Mouse (Mus musculus): ENCODE data around the gene Hif3a. TPM values are rescaled to one million over a fixed set of nuclear protein-coding genes. Genes with fewer than 3 reads are reported as not detected.

Gene Hif3a
- polyA plus RNA-seq (2017; shearing (Covaris generic)): under 1 TPM in 1 of 2 experiments, not detected in 1; 0.98 TPM

DNA sequence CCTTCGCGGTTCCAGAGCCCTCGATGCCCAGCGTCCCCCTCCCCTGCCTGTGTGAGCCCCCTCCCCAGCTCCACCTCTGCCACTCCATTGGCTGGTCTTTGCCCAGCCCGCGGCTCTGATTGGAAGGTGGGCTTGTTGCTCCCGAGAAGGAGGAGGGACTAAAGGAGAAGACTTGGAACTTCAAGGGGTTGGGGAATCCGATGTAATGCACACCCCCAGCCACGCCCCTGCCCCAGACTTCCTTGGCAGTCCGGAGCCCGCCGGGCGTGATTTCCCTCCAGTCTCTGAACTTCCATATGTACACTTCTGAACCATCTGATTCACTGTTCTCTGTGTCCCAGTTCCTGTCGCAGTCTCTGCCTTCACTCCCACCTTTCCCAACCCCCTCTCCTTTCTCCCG, at the start of gene Hif3a:
Gene Hif3a, minus strand, starts transcription at position 39 of the 400 bp plus-strand sequence.

DNA sequence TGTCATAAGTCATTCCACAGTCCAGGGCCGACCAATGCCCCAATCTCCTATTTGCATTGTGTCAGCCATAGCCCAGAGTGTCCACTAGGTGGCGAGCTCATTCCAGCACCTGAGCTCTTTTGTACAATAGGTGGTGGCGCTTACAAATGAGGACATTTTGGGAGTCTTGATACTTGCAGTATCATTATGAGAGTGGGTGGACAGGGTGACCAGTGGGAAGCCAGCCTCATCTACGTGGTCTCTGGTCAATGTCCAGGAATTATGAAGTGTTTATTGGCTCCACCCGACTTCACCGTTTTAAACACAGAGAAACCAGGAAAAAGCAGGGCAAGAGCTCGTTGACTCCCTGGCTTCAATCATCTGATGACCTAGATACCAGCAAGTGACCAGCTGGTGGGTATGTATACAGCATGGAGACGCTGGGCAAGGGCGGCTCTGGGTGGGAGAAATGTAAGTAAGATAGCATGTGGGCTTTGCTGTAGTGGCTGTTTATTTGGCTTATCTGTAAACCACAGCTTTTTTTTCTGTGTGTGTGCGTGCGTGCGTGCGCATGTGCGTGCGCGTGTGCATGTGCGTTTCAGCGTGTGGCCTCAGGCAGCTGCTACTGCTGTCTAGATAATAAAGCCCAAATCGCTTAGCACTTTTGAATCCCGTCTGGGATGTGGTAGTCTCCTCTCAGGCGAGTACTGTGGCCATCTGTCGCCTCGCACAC, 11.8 kb upstream of the Hif3a start, which contains the start of gene Psg16:
Gene Psg16, plus strand, starts transcription at position 137 of the 712 bp plus-strand sequence.

DNA sequence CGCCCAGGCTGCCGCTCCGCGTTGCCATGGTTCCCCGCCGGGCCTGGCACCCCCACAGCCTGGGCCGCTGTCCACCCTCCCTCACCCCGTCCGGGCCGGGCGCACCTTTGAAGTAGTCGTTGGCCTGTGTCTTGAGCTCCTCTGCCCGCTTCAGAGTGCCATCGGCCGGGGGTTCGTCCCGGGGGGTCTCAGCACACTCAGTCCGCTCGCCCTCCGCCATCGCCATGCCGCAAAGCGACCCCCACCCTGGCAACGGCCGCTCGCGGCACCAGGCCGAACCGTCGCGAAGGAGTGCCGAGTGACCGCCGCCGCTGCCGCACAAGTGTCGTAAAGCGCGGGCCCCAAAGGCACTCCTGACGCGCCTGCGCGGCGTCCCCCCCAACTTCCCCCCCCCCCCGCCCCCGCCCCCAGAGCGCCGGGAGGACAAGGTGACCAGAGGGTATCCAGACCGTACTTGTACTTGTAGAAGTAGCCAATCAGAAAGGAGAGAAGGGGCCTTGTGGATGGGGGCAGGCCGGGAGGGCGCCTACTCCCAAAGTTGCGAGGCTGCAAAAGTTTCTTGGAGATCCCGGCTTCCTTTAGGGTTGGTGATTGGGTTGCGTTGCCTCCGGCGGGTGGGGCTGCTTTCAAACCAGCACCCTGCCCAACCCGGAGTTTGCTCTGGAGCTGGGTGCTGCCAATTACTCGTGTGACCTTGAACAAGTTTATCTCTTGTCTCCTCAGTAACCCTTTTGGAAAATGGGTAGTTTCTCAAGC, 34.5 kb downstream of the Hif3a start, which contains the start of gene Ppp5c:
Gene Ppp5c, minus strand, starts transcription at position 337 of the 756 bp plus-strand sequence.

DNA sequence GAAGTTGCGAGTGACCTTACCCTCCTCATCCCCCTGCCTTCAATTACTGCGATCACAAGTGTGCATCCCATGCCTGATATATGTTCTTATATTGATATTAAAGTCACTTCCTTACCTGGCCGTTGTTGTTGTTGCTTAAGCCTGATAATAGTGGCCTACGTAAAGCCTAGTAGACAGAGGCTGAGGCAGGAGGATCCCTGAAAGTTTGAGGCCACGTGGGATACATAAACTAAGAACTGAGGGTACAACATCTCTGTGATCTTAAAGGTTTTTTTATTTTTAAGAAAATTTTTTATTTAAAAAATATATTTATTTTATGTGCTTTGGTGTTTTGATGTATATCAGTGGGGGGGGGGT, 69.8 kb downstream of the Hif3a start, which contains the start of gene Ccdc8:
Gene Ccdc8, plus strand, starts transcription at position 258 of the 357 bp plus-strand sequence.

DNA sequence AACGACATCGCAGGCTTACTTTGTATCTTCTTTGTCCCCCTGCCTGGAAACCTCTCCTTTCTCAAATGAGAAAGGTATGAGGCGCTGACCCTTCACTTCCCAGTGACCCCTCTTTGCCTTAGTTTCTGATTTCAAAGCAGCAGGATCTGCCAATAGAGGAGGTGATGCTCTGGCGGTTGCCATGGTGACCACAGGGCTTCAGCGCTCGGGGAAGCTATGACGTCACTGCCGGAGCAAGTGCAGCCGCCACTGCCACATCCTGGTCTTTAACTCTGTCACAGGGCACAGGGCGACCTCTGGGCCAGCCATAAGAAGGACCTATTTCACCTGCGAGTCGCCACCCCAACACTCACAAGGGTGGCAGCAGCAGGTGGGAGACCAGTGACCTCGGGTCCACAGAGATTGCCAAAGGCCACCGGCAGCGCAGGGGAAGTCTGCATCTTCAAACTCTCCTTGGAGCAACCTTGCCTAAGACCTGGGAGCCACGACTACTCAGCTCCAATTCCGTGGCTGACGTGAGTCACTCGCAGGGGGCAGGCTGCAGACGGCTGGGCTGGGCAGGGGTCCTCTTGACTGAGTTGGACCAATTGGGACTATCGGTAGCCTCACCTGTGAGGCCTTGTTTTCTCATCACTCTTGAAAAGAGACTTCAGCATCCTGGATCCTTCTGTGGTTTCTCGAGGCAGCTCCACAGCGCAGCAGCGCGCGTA, 79.2 kb downstream of the Hif3a start, which contains the start of gene Gm42372:
Gene Gm42372, plus strand, starts transcription at position 228 of the 710 bp plus-strand sequence.

Other genes with a start within 250 kb of the Hif3a start
- 10 to 100 TPM; 61.5 to 74.8 TPM for gene Strn4, start 246.5 kb downstream of the Hif3a start, polyA plus RNA-seq (2017; shearing (Covaris generic))
- gene Fkrp, start 245.7 kb downstream of the Hif3a start, polyA plus RNA-seq (2017; shearing (Covaris generic)): 10 to 100 TPM; 19.1 to 22.7 TPM
- 100 to 1,000 TPM; 143 to 190 TPM for gene Prkd2, start 219.5 kb downstream of the Hif3a start, polyA plus RNA-seq (2017; shearing (Covaris generic))
- gene Dact3, start 187.1 kb downstream of the Hif3a start, polyA plus RNA-seq (2017; shearing (Covaris generic)): under 1 TPM; 0.07 to 0.42 TPM
- not detected for gene Gng8, start 170.6 kb downstream of the Hif3a start, polyA plus RNA-seq (2017; shearing (Covaris generic))
- gene Ptgir, start 155.9 kb downstream of the Hif3a start, polyA plus RNA-seq (2017; shearing (Covaris generic)): 10 to 100 TPM; 11.2 to 16.3 TPM
- 100 to 1,000 TPM; 191 to 201 TPM for gene Calm3, start 138.3 kb downstream of the Hif3a start, polyA plus RNA-seq (2017; shearing (Covaris generic))
- not detected for gene Pnmal2, start 117.7 kb downstream of the Hif3a start, polyA plus RNA-seq (2017; shearing (Covaris generic))
- under 1 TPM in 1 of 2 experiments, not detected in 1; 0.07 TPM for gene Pnmal1, start 102.7 kb downstream of the Hif3a start, polyA plus RNA-seq (2017; shearing (Covaris generic))
- 1 to 10 TPM; 2.2 to 3.0 TPM for gene Gm42372, start 79.3 kb downstream of the Hif3a start, polyA plus RNA-seq (2017; shearing (Covaris generic))
- gene Ccdc8, start 69.7 kb downstream of the Hif3a start, polyA plus RNA-seq (2017; shearing (Covaris generic)): under 1 TPM; 0.05 to 0.31 TPM
- 100 to 1,000 TPM in 1 of 2 experiments, 10 to 100 TPM in 1; 99.7 to 101 TPM for gene Ppp5c, start 34.5 kb downstream of the Hif3a start, polyA plus RNA-seq (2017; shearing (Covaris generic))
- under 1 TPM; 0.43 to 0.69 TPM for gene Psg16, start 11.6 kb upstream of the Hif3a start, polyA plus RNA-seq (2017; shearing (Covaris generic))
- not detected for gene Ceacam3, start 87.9 kb upstream of the Hif3a start, polyA plus RNA-seq (2017; shearing (Covaris generic))
- gene Psg29, start 141.1 kb upstream of the Hif3a start, polyA plus RNA-seq (2017; shearing (Covaris generic)): not detected